In genomic region chr16:24545366-24545765, GRCm38 (mm10) we compare ENCODE assay signal across 20 mouse cellular contexts.
"Had no signal": no experiment of that assay in that cellular context is flagged by ENCODE, and none has a peak within 500 bp of the region (broad histone marks: within the 10 kb centered on the region; RNA-seq: fewer than 3 reads in every experiment).

No protein-coding gene starts in this region.

- H3K27ac ChIP-seq: liver, embryonic 14.5 days; lung, embryonic 15.5 days; midbrain, embryonic 12.5 days; neural tube, embryonic 13.5 days; neural tube, embryonic 15.5 days had no signal

- H3K9me3 ChIP-seq: lung, embryonic 15.5 days; midbrain, embryonic 12.5 days; neural tube, embryonic 13.5 days; neural tube, embryonic 15.5 days had no signal

- DNase-seq: lung, adult 2 months; lung, postnatal 14 days; lung, postnatal 4 days; midbrain, embryonic 14.5 days; retina, postnatal 1 day; right cerebral cortex, adult 18-20 months; right cerebral cortex, postnatal 25 days; right cerebral cortex, postnatal 4 days; spleen, adult 18-20 months; thymus, adult 18-20 months; thymus, postnatal 14 days; thymus, postnatal 36 days had no signal

- H3K4me1 ChIP-seq: lung, embryonic 15.5 days; midbrain, embryonic 12.5 days; neural tube, embryonic 13.5 days; neural tube, embryonic 15.5 days had no signal

- H3K36me3 ChIP-seq: lung, embryonic 15.5 days; midbrain, embryonic 12.5 days; neural tube, embryonic 13.5 days; neural tube, embryonic 15.5 days had no signal

- ATAC-seq: lung, postnatal 0 days; midbrain, embryonic 16.5 days had no signal

- H3K9ac ChIP-seq: liver, embryonic 14.5 days; lung, embryonic 15.5 days; midbrain, embryonic 12.5 days; neural tube, embryonic 13.5 days; neural tube, embryonic 15.5 days had no signal

- H3K27me3 ChIP-seq: lung, embryonic 15.5 days; midbrain, embryonic 12.5 days; neural tube, embryonic 13.5 days; neural tube, embryonic 15.5 days had no signal

- H3K4me2 ChIP-seq: lung, embryonic 15.5 days; midbrain, embryonic 12.5 days; neural tube, embryonic 13.5 days; neural tube, embryonic 15.5 days had no signal

- H3K4me3 ChIP-seq: lung, embryonic 15.5 days; midbrain, embryonic 12.5 days; myocyte; neural tube, embryonic 13.5 days; neural tube, embryonic 15.5 days had no signal
